19 mouse cellular contexts compared by ENCODE assay signal in genomic region chr1:88611241-88611640, GRCm38 (mm10).
DNase-seq lines count a peak whose midpoint lies in the region; TF ChIP-seq lines count a peak whose summit lies in the region.
"Had no signal": no experiment of that assay in that cellular context is flagged by ENCODE, and none has a peak within 500 bp of the region (broad histone marks: within the 10 kb centered on the region; RNA-seq: fewer than 3 reads in every experiment).

No protein-coding gene starts in this region.

- H3K4me3 ChIP-seq in lung, adult 2 months (replicated peaks; ENCODE audit: extremely low read depth, low read depth, low read length) = no peak overlapping the region
- H3K4me3 ChIP-seq: embryonic facial prominence, embryonic 15.5 days; erythroblast, embryonic 14.5 days; forebrain, embryonic 10.5 days; gastrocnemius, adult 2 months; heart, adult 2 months; heart, embryonic 15.5 days; hindbrain, embryonic 15.5 days had no signal

- DNase-seq in kidney, postnatal 10 days = peak; percentile 34
- DNase-seq in kidney, postnatal 36 days = no peak
- peak; percentile 25 for DNase-seq in lung, postnatal 36 days
- DNase-seq in lung, adult 2 months = no peak
- peak; percentile 42 for DNase-seq in T-cell, adult 2 months (ENCODE audit: low spot score)
- peak; percentile 40 for DNase-seq in naive thymus-derived CD4-positive, alpha-beta T cell, adult 2 months (ENCODE audit: low read depth)
- DNase-seq: adrenal gland, adult 8-10 months; adrenal gland, postnatal 36 days; cerebellum, adult 2 months; cerebellum, postnatal 10 days; embryo, embryonic 11 days; gastrocnemius, adult 2 months; gastrocnemius, postnatal 36 days; heart, adult 2 months had no signal

- H3K4me1 ChIP-seq in lung, adult 2 months (ENCODE audit: control insufficient read depth, insufficient read depth, low read length) = no peaks in the 10 kb centered on the region
- H3K4me1 ChIP-seq: heart, embryonic 15.5 days had no signal

- 92% methylated on average over 5 of the region's 5 CpGs for WGBS in lung, adult 2 months

- no peak for TF ChIP-seq POLR2A in lung, adult 2 months (IDR thresholded peaks at IDR 0.05; ENCODE audit: borderline replicate concordance, extremely low read depth, low read depth, low read length)

- TF ChIP-seq CTCF in lung, adult 2 months (IDR thresholded peaks at IDR 0.05; ENCODE audit: insufficient read depth, low read length) = no peak

Comparison
In these comparisons a context has a peak if more than half of its experiments do, and no peak if none do; other contexts are left out.
1. DNase-seq: peak in kidney, postnatal 10 days (single experiment), lung, postnatal 36 days (single experiment), T-cell, adult 2 months (single experiment) and naive thymus-derived CD4-positive, alpha-beta T cell, adult 2 months (single experiment); none in kidney, postnatal 36 days (0 of 2) and lung, adult 2 months (single experiment).